Mouse (Mus musculus) stomach, postnatal 0 days (tissue): ENCODE data around the gene Rgr. TPM values are rescaled to one million over a fixed set of nuclear protein-coding genes. Genes with fewer than 3 reads are reported as not detected.
"Not testable (repeated sequence)": the region's sequence is repeated elsewhere in the genome, so short reads cannot be mapped to it uniquely, and the experiment has no call there.

Experiments
- ATAC-seq: fragments of 200-750 bp; cut with Nextera tagmentation; 2 replicates; pipeline ENCODE4 v1.8.0; 2017; ENCODE audit not compliant: low FRiP score, low TSS enrichment
- DNase-seq: peaks from one replicate; pipeline ENCODE4 v3.0.0-alpha.2; 2016; ENCODE audit warnings: low spot score
- H3K27ac ChIP-seq: fragments of 300-500 bp; sonication (generic); replicated peaks from 2 replicates; pipeline ENCODE4 v1.5.1; 2014; ENCODE audit warnings: mild to moderate bottlenecking, control low read depth
- H3K27me3 ChIP-seq: fragments of 300-500 bp; sonication (generic); 2 replicates; pipeline ENCODE4 v1.6.1; 2014; ENCODE audit warnings: low read length; ENCODE audit not compliant: control insufficient read depth, insufficient read depth
- H3K36me3 ChIP-seq: fragments of 300-500 bp; sonication (generic); 2 replicates; pipeline ENCODE4 v1.6.1; 2014; ENCODE audit warnings: low read length, mixed read lengths; ENCODE audit not compliant: control insufficient read depth, insufficient read depth
- H3K4me1 ChIP-seq: fragments of 300-500 bp; sonication (generic); replicated peaks from 2 replicates; pipeline ENCODE4 v1.6.1; 2014; ENCODE audit warnings: antibody characterized with exemption; ENCODE audit not compliant: control insufficient read depth, insufficient read depth
- H3K4me2 ChIP-seq: fragments of 300-500 bp; sonication (generic); replicated peaks from 2 replicates; pipeline ENCODE4 v1.6.1; 2014; ENCODE audit warnings: low read depth, mild to moderate bottlenecking, control low read depth, moderate library complexity
- H3K4me3 ChIP-seq: fragments of 300-500 bp; sonication (generic); 2 replicates; pipeline ENCODE4 v1.5.1; 2014; ENCODE audit warnings: low read depth, low read length, control low read depth
- H3K9ac ChIP-seq: fragments of 300-500 bp; sonication (generic); 2 replicates; pipeline ENCODE4 v1.6.1; 2014; ENCODE audit warnings: mild to moderate bottlenecking, low read length, control low read depth, mixed read lengths
- H3K9me3 ChIP-seq: fragments of 300-500 bp; sonication (generic); 2 replicates; pipeline ENCODE4 v1.6.1; 2016; ENCODE audit warnings: low read length; ENCODE audit not compliant: control insufficient read depth
- CTCF ChIP-seq: IDR thresholded peaks from 2 replicates; pipeline ENCODE4 v1.5.1; 2016; ENCODE audit warnings: antibody characterized with exemption, low read depth, mild to moderate bottlenecking, moderate library complexity
- EP300 ChIP-seq: optimal IDR thresholded peaks from 2 replicates; pipeline ENCODE3; 2016; ENCODE audit warnings: antibody characterized with exemption
- WGBS: fragments of 180-500 bp; shearing (Covaris S2); extraction: QIAGEN DNeasy Blood & Tissue Kit; methylation state at CpG from one replicate; pipeline ENCODE4 v1.1.7; 2014; 5-methylcytosine and 5-hydroxymethylcytosine counted together
- polyA plus RNA-seq: library from polyadenylated mRNA; unstranded; fragments of >200 nt; fragmentation: Nextera tagmentation; extraction: Ambion mirVana; gene quantifications from 2 replicates; pipeline ENCODE4 v1.2.1, GENCODE M21; 2015

The Rgr gene
- polyA plus RNA-seq, 1 experiment from 2014 or later = not detected

GRCm38 (mm10) chr14:37009686-37010085 lies 39.1 kb downstream of the Rgr start:
- no peaks in the 10 kb centered on the region for H3K9me3 ChIP-seq
- H3K9ac ChIP-seq = no peak overlapping the region
- ATAC-seq (no peak), DNase-seq (no peak)
- H3K36me3 ChIP-seq = no peaks in the 10 kb centered on the region
- no peak overlapping the region for H3K27ac ChIP-seq
- no peaks in the 10 kb centered on the region for H3K4me1 ChIP-seq
- no peak overlapping the region for H3K4me2 ChIP-seq
- no peak for TF ChIP-seq EP300
- 66% methylated on average over 2 of the region's 2 CpGs for WGBS
- no peaks in the 10 kb centered on the region for H3K27me3 ChIP-seq
- no peak overlapping the region for H3K4me3 ChIP-seq

- H3K9ac ChIP-seq = no peak overlapping the region
- DNase-seq = no peak
- WGBS = 75% methylated on average over 8 of the region's 8 CpGs
- no peaks in the 10 kb centered on the region for H3K27me3 ChIP-seq
- H3K36me3 ChIP-seq = no peaks in the 10 kb centered on the region
- no peak overlapping the region for H3K4me3 ChIP-seq
- H3K27ac ChIP-seq = no peak overlapping the region
- no peak overlapping the region for H3K4me2 ChIP-seq
- no peaks in the 10 kb centered on the region for H3K4me1 ChIP-seq
- no peaks in the 10 kb centered on the region for H3K9me3 ChIP-seq
- no peak for ATAC-seq
- no peak for TF ChIP-seq EP300
- no peak for TF ChIP-seq CTCF
Measured at GRCm38 (mm10) chr14:37006489-37006888, 42.3 kb downstream of the Rgr start.

GRCm38 (mm10) chr14:37005865-37006264 lies 42.9 kb downstream of the Rgr start:
- Histone ChIP-seq H3K27me3 (no peaks in the 10 kb centered on the region), H3K9me3 (no peaks in the 10 kb centered on the region), H3K27ac (no peak overlapping the region), H3K9ac (no peak overlapping the region), H3K4me3 (no peak overlapping the region), H3K4me2 (no peak overlapping the region), H3K36me3 (no peaks in the 10 kb centered on the region), H3K4me1 (no peaks in the 10 kb centered on the region)
- ATAC-seq = no peak
- no peak for DNase-seq
- 24% methylated on average over 3 of the region's 3 CpGs for WGBS
- TF ChIP-seq EP300 (no peak), CTCF (no peak)

- H3K4me3 ChIP-seq = no peak overlapping the region
- 72% methylated on average over 8 of the region's 8 CpGs for WGBS
- H3K4me1 ChIP-seq = no peaks in the 10 kb centered on the region
- no peak overlapping the region for H3K4me2 ChIP-seq
- H3K9ac ChIP-seq = no peak overlapping the region
- H3K27ac ChIP-seq = no peak overlapping the region
- no peaks in the 10 kb centered on the region for H3K27me3 ChIP-seq
- H3K36me3 ChIP-seq = no peaks in the 10 kb centered on the region
- H3K9me3 ChIP-seq = no peaks in the 10 kb centered on the region
- DNase-seq (no peak), ATAC-seq (no peak)
- TF ChIP-seq CTCF (no peak), EP300 (no peak)
Measured at GRCm38 (mm10) chr14:37003431-37004095, 45.2 kb downstream of the Rgr start.

GRCm38 (mm10) chr14:37002852-37003251 lies 45.9 kb downstream of the Rgr start:
- no peak for ATAC-seq
- Histone ChIP-seq H3K9me3 (no peaks in the 10 kb centered on the region), H3K36me3 (no peaks in the 10 kb centered on the region), H3K27me3 (no peaks in the 10 kb centered on the region), H3K4me2 (no peak overlapping the region), H3K9ac (no peak overlapping the region), H3K27ac (no peak overlapping the region), H3K4me3 (no peak overlapping the region), H3K4me1 (no peaks in the 10 kb centered on the region)
- 68% methylated on average over 2 of the region's 2 CpGs for WGBS
- no peak for TF ChIP-seq EP300
- TF ChIP-seq CTCF = no peak
- DNase-seq = no peak

GRCm38 (mm10) chr14:37000780-37001179 lies 48.0 kb downstream of the Rgr start:
- not testable (repeated sequence) for H3K27ac ChIP-seq, H3K9me3 ChIP-seq, H3K9ac ChIP-seq, ATAC-seq, H3K36me3 ChIP-seq, H3K27me3 ChIP-seq, DNase-seq, H3K4me2 ChIP-seq, H3K4me1 ChIP-seq, H3K4me3 ChIP-seq
- WGBS = 67% methylated on average over 6 of the region's 6 CpGs
